Mouse (Mus musculus): ENCODE results near the gene Itgb5.

- TF ChIP-seq CTCF (IDR thresholded peaks at IDR 0.05; ENCODE audit: low read depth, low read length) (no peak), POLR2A (IDR thresholded peaks at IDR 0.05; ENCODE audit: insufficient read depth, low read length) (no peak)
These were observed 101.3 kb downstream of the Itgb5 start for GRCm38 (mm10) chr16:33930785-33931184.
